Mouse (Mus musculus) limb, embryonic 15.5 days (tissue): ENCODE results near the gene Nme3. TPM values are rescaled to one million over a fixed set of nuclear protein-coding genes. Genes with fewer than 3 reads are reported as not detected.

Experiments used
- ATAC-seq: fragments of 200-750 bp; cut with Nextera tagmentation; 2 replicates; pipeline ENCODE4 v1.8.0; 2017; ENCODE audit warnings: low read depth, moderate TSS enrichment; ENCODE audit not compliant: insufficient number of reproducible peaks, low FRiP score, low TSS enrichment
- H3K27ac ChIP-seq: fragments of 300-500 bp; sonication (generic); 2 replicates; pipeline ENCODE4 v1.5.1; 2015; ENCODE audit warnings: moderate library complexity, mild to moderate bottlenecking, inconsistent platforms
- H3K27me3 ChIP-seq: fragments of 300-500 bp; sonication (generic); 2 replicates; pipeline ENCODE4 v1.6.1; 2015; ENCODE audit warnings: inconsistent platforms
- H3K36me3 ChIP-seq: fragments of 300-500 bp; sonication (generic); 2 replicates; pipeline ENCODE4 v1.6.1; 2015; ENCODE audit warnings: inconsistent platforms
- H3K4me1 ChIP-seq: fragments of 300-500 bp; sonication (generic); 2 replicates; pipeline ENCODE4 v1.6.1; 2015; ENCODE audit warnings: inconsistent platforms
- H3K4me2 ChIP-seq: fragments of 300-500 bp; sonication (generic); 2 replicates; pipeline ENCODE4 v1.6.1; 2015; ENCODE audit warnings: mild to moderate bottlenecking, inconsistent platforms
- H3K4me3 ChIP-seq: fragments of 300-500 bp; sonication (generic); 2 replicates; pipeline ENCODE4 v1.5.1; 2015; ENCODE audit warnings: mild to moderate bottlenecking, inconsistent platforms
- H3K9ac ChIP-seq: fragments of 300-500 bp; sonication (generic); 2 replicates; pipeline ENCODE4 v1.6.1; 2015; ENCODE audit warnings: inconsistent platforms
- H3K9me3 ChIP-seq: fragments of 300-500 bp; sonication (generic); 2 replicates; pipeline ENCODE4 v1.6.1; 2016; ENCODE audit warnings: inconsistent platforms
- WGBS: fragments of 180-500 bp; shearing (Covaris S2); methylation state at CpG from one replicate; pipeline ENCODE4 v1.1.7; 2015; 5-methylcytosine and 5-hydroxymethylcytosine counted together
- polyA plus RNA-seq: library from polyadenylated mRNA; unstranded; fragments of >200 nt; fragmentation: Nextera tagmentation; extraction: Ambion mirVana; gene quantifications from 2 replicates; pipeline ENCODE4 v1.2.1, GENCODE M21; 2015

Nme3 gene
- polyA plus RNA-seq, 1 experiment from 2014 or later = 36.0 TPM

DNA sequence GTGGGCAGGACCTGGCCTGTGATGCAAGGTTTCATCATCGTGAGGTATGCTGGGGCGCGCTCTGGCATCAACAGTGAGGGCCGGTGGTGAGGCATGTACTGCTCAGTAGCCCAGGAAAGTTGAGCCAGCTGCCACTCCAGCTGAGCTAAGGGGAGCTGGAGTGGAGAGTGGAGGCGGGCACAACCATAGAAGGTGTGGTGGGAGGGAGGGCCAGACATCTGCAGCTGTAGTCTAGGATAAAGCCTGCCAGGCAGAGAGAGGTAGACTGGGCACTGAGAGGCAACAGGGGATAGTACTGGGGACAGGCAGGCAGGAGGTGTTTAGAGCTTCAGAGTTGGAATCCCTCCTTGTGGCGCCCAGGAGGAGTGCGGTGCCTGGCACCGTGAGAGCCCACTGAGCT is 36.2 kb upstream of the Nme3 start:
- Histone ChIP-seq H3K36me3 (peaks cover 55% of the 10 kb centered on the region), H3K4me3 (no peak overlapping the region), H3K4me1 (no peaks in the 10 kb centered on the region), H3K4me2 (no peak overlapping the region), H3K27ac (no peak overlapping the region), H3K27me3 (no peaks in the 10 kb centered on the region), H3K9me3 (no peaks in the 10 kb centered on the region), H3K9ac (no peak overlapping the region)
- 91% methylated on average over 8 of the region's 8 CpGs for WGBS
- ATAC-seq = no peak

DNA sequence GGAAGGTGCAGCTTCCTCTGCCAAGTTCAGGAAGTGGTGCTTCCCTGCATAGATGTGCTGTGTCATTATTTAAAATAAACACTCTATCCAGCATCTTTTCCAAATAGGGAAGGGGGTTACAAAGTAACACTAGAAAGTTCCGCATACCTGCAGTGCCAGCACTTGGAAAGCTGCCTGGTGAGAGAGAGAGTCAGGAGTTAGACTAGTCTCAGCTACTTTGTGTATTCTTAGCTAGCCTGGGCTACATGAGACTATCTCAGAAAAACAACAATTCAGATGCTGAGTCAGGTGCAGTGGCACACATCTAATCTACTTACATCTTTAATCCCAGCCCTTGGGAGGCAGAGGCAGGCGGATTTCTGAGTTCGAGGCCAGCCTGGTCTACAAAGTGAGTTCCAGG is 34.5 kb upstream of the Nme3 start:
- Histone ChIP-seq H3K4me1 (no peaks in the 10 kb centered on the region), H3K9me3 (no peaks in the 10 kb centered on the region), H3K27ac (no peak overlapping the region), H3K4me2 (no peak overlapping the region), H3K9ac (no peak overlapping the region), H3K36me3 (peaks cover 63% of the 10 kb centered on the region), H3K4me3 (no peak overlapping the region), H3K27me3 (no peaks in the 10 kb centered on the region)
- 91% methylated on average over 3 of the region's 3 CpGs for WGBS
- no peak for ATAC-seq

DNA sequence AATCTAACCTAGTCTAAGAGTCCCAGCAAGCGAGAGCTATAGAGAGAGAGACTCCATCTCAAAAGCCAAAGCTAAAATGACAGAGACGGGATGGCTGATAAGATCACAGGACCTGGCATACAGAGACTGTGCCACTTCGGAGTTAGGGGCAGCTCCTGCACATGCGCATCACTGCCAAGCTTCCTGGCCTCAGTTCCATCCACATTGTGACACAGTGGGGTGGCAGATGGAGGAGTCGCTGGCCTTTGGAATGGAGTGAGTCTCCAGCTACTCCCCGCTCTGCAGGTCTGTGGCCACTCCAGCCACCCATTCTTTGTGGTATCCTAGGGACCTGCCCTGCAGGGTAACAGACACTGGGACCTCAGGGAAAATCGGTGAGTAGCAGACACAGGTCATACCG is 30.5 kb upstream of the Nme3 start, which contains the start of gene Igfals:
Gene Igfals, plus strand, starts transcription at position 222 of the 400 bp plus-strand sequence.
- H3K27me3 ChIP-seq = no peaks in the 10 kb centered on the region
- H3K9me3 ChIP-seq = no peaks in the 10 kb centered on the region
- ATAC-seq = no peak
- no peak within 1 kb of the TSS for H3K4me3 ChIP-seq
- no peak within 1 kb of the TSS for H3K9ac ChIP-seq
- no peak within 1 kb of the TSS for H3K27ac ChIP-seq
- H3K36me3 ChIP-seq = peaks cover 45% of the 10 kb centered on the region
- no peak within 1 kb of the TSS for H3K4me2 ChIP-seq
- no peaks in the 10 kb centered on the region for H3K4me1 ChIP-seq
- WGBS = 88% methylated on average over 8 of the region's 8 CpGs

DNA sequence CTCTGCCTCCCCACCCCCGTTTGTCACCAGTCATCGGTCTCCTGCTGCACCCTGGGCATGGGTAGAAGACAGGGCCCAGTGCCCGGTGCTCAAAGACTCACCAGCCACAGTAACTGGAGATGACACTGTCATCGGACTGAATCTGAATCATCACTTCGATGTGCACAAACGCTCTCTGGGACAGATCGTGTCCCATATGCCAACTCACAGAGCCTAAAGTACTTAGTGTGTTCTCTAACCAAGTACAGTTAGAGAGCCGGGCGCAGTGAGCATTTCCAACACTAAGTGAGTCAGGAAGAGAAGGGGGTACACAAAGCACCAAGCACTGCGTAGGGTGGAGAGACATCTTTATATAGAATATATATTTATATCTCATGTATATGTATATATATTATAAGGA is 28.4 kb upstream of the Nme3 start:
- WGBS = 89% methylated on average over 10 of the region's 10 CpGs

DNA sequence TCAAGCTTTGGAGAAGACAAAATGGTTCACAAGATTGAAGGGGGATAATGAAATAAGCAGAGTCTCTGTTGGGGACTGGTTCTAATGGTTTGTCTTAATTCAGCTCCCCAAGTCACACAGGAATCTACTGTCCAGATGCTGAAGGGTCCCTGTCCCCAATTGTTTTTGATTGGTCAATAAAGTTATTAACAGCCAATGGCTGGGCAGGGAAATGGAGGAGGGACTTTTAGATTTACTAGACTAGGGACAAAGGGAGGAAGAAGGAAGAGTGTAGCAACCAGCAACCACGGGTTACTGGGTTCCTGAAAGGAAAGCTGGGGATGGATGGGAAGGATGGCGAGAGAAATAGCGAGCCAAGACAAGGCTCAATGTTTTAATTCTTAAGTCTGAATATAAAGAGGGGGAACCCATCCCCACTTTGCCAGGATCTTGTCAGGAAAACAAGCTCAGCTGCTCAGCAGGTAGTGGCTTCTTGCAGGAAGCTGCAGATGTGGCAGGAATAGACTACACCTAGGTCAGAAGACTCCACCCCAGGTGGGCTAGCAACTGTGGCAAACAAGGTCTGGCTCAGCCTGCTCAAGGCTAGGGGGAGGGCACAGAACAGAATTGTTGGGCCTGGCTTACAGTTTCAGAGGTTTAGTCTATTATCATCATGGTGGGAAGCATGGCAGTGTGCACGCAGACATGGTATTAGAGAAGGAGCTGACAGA is 22.4 kb upstream of the Nme3 start:
- Histone ChIP-seq H3K36me3 (no peaks in the 10 kb centered on the region), H3K4me2 (no peak overlapping the region), H3K27me3 (no peaks in the 10 kb centered on the region), H3K27ac (no peak overlapping the region), H3K9me3 (no peaks in the 10 kb centered on the region), H3K4me3 (no peak overlapping the region), H3K9ac (no peak overlapping the region), H3K4me1 (peaks cover 9% of the 10 kb centered on the region; the same call in 1 of the 2 replicates)
- no peak for ATAC-seq
- WGBS = 52% methylated on average over 4 of the region's 4 CpGs

More for the DNA sequence above, 28.4 kb upstream of the Nme3 start:
- Histone ChIP-seq H3K27ac (no peak overlapping the region), H3K4me3 (no peak overlapping the region), H3K4me2 (no peak overlapping the region), H3K36me3 (peaks cover 25% of the 10 kb centered on the region), H3K27me3 (no peaks in the 10 kb centered on the region), H3K4me1 (no peaks in the 10 kb centered on the region), H3K9me3 (no peaks in the 10 kb centered on the region), H3K9ac (no peak overlapping the region)
- ATAC-seq = no peak

DNA sequence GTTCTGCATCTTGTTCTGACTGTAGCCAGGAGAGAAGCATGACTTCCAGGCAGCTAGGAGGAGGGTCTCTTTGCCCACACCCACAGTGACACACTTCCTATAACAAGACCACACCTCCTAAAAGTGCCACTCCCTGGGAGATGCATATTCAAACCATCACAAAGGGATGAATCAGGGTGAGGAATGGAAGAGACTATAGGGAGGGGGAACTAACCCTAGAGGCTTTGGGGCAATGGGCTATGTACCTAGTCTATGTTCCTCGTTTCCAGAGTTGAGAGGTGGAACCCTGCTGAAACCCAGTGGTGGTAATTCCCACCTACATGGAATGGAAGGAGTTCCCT is 21.9 kb upstream of the Nme3 start:
- H3K9me3 ChIP-seq = no peaks in the 10 kb centered on the region
- no peak overlapping the region for H3K4me3 ChIP-seq
- H3K27me3 ChIP-seq = no peaks in the 10 kb centered on the region
- 67% methylated on average over 1 of the region's 1 CpGs for WGBS
- H3K4me1 ChIP-seq = peaks cover 9% of the 10 kb centered on the region; the same call in 1 of the 2 replicates
- no peak overlapping the region for H3K4me2 ChIP-seq
- no peak for ATAC-seq
- no peak overlapping the region for H3K9ac ChIP-seq
- H3K27ac ChIP-seq = no peak overlapping the region
- H3K36me3 ChIP-seq = no peaks in the 10 kb centered on the region

DNA sequence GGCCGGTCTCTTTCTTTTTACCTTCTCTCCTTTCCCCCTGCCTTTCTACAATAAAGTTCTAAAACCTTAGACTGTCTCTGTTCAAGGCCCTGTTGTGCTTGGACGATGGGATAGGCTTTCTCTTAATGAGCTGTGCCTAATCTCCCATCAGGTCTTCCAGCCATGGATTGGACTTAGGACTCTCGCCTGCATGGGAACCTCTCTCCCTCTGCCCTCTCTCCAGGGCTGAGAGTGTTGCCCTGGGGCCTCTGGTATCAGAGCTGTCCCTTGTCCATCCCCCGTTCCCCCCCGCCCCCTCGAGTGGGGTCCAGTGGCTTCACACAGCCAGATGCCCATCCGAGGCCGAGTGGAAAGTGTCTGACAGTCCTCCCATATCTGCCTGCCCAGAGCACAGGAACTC is 21.3 kb upstream of the Nme3 start:
- no peak for ATAC-seq
- WGBS = 78% methylated on average over 8 of the region's 8 CpGs
- H3K4me3 ChIP-seq = no peak overlapping the region

DNA sequence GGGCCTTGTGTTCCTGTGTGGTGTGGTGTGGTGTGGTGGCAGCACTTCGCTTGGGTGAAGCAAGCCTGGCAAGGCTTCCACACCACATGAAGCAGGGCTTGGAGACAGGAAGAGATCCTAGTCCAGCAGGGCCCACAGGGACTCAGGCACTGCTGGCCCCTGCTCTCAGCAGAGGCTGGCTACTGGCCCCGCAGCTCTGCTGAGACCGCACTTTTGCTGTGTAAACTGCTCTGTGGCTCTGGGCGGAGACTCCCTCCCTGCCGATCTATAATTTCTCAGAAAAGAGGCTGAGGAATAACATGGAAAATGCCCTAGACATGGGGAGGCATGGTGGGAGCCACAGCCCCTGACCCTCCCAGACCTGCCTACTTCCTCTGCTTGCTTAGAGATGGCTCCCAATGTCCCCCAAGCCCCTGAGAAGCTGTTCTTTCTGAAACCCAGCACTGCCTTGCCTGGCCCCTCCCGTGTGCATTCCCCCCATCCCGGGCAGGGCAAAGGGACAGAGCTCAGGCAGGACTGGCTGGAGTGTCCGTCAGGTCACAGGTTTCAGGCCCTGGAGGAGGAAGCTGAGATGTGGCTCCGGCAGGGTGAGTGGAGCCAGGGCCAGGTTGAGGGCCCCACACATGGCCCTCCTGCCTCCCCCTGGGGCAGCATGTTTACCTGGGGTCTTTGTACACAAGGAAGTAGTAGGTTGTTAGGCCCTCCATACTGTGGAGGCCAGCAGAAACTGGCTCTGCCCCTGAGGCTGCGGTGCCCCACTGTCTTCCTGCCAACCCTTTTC is 18.8 kb upstream of the Nme3 start:
- H3K36me3 ChIP-seq = peaks cover 5% of the 10 kb centered on the region
- no peaks in the 10 kb centered on the region for H3K27me3 ChIP-seq
- peak; percentile 44; the same call in 1 of the 2 replicates for ATAC-seq
- H3K9me3 ChIP-seq = no peaks in the 10 kb centered on the region
- 51% methylated on average over 10 of the region's 10 CpGs for WGBS
- H3K27ac ChIP-seq = no peak overlapping the region
- no peak overlapping the region for H3K4me2 ChIP-seq
- no peak overlapping the region for H3K4me3 ChIP-seq
- H3K9ac ChIP-seq = no peak overlapping the region
- peaks cover 9% of the 10 kb centered on the region; the same call in 1 of the 2 replicates for H3K4me1 ChIP-seq

More for the DNA sequence above, 21.3 kb upstream of the Nme3 start:
- no peaks in the 10 kb centered on the region for H3K36me3 ChIP-seq
- no peak overlapping the region for H3K9ac ChIP-seq
- H3K27ac ChIP-seq = no peak overlapping the region
- peaks cover 9% of the 10 kb centered on the region; the same call in 1 of the 2 replicates for H3K4me1 ChIP-seq
- H3K9me3 ChIP-seq = no peaks in the 10 kb centered on the region
- no peaks in the 10 kb centered on the region for H3K27me3 ChIP-seq
- no peak overlapping the region for H3K4me2 ChIP-seq

DNA sequence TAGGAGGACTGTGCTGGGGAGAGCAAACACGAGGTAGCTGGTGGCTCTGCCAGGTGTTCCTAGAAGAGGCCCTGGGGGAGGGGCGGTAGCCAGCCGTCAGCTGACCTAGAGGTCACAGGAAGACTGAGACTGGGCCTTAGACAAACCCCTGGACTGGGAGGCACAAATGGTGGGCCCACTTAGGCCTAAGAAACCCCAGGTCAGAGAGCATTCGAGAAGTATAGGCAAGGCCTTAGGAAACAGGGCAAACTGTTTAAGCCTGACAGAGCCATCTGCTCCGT is 18.2 kb upstream of the Nme3 start:
- Histone ChIP-seq H3K4me2 (no peak overlapping the region), H3K36me3 (peaks cover 11% of the 10 kb centered on the region), H3K4me1 (peaks cover 9% of the 10 kb centered on the region; the same call in 1 of the 2 replicates), H3K9ac (no peak overlapping the region), H3K4me3 (no peak overlapping the region), H3K27ac (no peak overlapping the region), H3K9me3 (no peaks in the 10 kb centered on the region), H3K27me3 (no peaks in the 10 kb centered on the region)
- WGBS = 26% methylated on average over 5 of the region's 5 CpGs
- peak; percentile 4; the same call in 1 of the 2 replicates for ATAC-seq

DNA sequence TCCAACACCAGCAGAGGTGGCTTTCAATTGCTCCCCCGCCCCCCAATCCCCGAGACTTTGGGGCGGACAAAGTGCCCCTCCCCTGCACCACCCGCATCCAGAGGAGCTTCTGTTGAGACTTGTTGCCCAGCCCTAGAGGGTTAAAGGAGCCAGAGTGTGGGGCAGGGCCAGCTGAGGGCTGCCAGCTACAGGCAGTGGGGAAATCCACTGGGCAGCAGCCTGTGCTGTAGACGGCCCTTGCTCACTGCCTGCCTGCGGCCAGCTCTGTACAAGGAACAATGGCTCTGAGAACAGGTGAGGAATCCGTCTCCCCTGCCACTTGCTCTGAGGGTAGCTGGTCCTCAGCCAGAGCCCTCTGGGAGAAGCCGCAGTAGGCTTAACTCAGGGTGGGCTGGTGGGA is 17.8 kb upstream of the Nme3 start:
- Histone ChIP-seq H3K4me1 (peaks cover 9% of the 10 kb centered on the region; the same call in 1 of the 2 replicates), H3K9me3 (no peaks in the 10 kb centered on the region), H3K4me3 (no peak overlapping the region), H3K27ac (no peak overlapping the region), H3K27me3 (no peaks in the 10 kb centered on the region), H3K4me2 (no peak overlapping the region), H3K36me3 (peaks cover 16% of the 10 kb centered on the region), H3K9ac (no peak overlapping the region)
- ATAC-seq = no peak
- WGBS = 56% methylated on average over 8 of the region's 8 CpGs

DNA sequence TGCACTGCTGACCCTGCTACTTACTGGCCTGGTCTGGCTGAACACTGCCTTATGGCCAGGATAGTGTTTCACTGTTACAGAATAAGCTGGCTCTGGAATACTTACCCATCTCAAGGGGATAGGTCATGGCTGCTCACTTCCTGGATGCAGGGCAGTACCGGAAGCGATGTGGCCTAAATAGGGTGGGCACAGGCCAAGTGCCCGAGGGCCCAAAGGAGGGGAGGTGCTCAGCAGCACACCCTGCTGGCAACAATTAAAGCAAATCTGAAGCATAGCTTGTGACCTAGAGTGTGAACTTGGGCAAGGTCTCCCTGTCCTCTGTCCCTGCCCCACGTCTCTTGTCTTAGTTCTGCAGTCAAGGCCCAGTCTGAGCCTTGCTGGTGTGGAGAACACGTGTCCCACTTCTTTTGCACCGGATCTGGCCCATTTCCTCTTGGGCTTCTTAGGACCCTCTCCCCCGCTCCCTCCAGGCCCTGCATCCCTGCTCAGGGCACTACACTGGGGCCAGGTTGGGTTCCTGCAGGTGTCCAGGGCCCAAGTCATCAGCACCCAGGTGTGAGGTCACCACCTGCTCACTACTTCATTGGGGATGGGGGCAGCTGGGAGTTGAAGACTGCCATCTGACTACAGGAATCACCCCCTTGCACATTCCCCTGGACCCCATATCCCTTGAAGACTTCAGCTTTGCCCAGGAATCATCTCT is 14.4 kb upstream of the Nme3 start:
- no peak for ATAC-seq
- peaks cover 23% of the 10 kb centered on the region for H3K4me1 ChIP-seq
- no peak overlapping the region for H3K4me2 ChIP-seq
- no peak overlapping the region for H3K4me3 ChIP-seq
- no peak overlapping the region for H3K9ac ChIP-seq
- peaks cover 26% of the 10 kb centered on the region for H3K36me3 ChIP-seq
- no peak overlapping the region for H3K27ac ChIP-seq
- H3K9me3 ChIP-seq = no peaks in the 10 kb centered on the region
- no peaks in the 10 kb centered on the region for H3K27me3 ChIP-seq
- 51% methylated on average over 7 of the region's 7 CpGs for WGBS

DNA sequence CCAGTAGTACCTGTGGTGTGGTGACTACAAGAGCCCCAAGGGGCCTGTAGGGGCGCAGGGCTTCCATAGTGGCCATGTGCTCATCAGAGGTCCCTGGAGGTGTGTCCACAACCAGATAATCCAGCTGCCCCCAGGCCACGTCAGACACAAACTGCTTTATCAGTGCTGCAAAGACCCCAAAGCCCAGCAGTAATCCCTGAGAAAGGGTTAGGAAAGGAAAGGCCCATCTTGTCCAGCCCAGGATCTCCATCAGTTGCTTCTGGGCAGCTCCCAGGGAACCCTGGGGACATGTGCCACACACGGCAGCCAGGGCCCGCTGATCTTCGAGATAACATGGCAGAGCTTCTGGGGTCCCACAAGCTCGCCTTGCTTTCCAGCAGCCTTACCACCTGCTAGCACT is 11.9 kb upstream of the Nme3 start:
- H3K27me3 ChIP-seq = no peaks in the 10 kb centered on the region
- H3K4me2 ChIP-seq = no peak overlapping the region
- H3K9ac ChIP-seq = no peak overlapping the region
- no peak for ATAC-seq
- H3K4me1 ChIP-seq = peaks cover 34% of the 10 kb centered on the region
- no peaks in the 10 kb centered on the region for H3K9me3 ChIP-seq
- no peak overlapping the region for H3K27ac ChIP-seq
- H3K36me3 ChIP-seq = peaks cover 34% of the 10 kb centered on the region
- no peak overlapping the region for H3K4me3 ChIP-seq
- 88% methylated on average over 6 of the region's 6 CpGs for WGBS
